Mouse (Mus musculus) gastrocnemius, postnatal 25 days (tissue): ENCODE measurements at regions not wholly inside any gene's neighbourhood (a gene's known extent, or its start where the extent isn't known, plus 50 kb on each side); places are given as distances from the start of the nearest gene placed in this dataset.

ENCODE experiments used
- DNase-seq: peaks from one replicate; pipeline ENCODE4 v3.0.0; 2022

DNA sequence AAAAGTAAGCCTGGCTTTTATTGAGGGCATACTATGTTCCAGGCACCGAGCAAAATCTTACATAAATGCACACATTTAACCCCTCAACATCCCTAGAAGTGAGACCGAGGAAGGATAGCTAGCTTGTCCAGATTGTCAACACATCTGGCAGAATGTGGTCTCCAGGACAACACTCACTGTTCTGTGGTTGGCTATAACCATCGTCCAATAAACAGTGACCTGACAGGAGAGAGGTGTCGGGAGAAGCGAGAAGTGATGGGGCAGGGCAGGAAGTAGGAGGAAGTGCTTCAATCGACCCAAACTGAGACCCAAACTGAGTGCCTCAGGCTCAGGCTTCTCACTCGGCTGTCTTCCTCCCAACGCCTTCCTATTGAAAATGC, 70.8 kb upstream of the Picalm start:
- DNase-seq = no peak

DNA sequence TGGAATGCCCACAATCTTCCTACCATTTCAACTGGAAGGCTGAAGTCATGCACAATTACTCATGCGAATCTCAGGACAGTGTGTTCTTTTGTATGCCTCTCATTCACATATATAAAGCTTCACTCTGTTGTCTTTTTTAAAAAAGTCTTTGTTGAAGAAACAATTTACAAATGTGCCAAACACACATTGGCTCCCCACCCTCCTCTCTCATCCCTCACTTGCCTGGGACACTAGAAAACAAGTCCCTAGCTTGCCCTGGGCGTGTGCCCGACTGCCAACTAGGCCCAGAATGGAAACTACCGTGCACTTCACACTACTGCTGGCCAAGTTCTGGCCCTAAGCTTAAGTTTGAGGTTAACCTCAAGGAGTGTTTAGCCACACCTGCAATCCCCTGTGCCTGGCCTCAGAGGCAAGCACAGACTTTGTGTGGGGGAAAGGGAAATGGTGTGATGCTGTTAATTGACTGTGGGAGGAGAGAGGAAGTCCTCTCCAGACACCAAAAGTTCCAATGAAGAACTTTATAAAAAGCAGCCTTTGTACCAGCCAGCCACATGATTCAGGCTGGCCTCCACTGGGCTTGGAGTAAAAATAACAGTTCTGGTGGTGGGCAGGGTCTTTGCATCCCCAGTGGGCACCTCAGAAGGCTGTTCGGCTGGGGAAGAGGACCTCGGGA, 70.2 kb upstream of the Picalm start:
- DNase-seq = no peak

DNA sequence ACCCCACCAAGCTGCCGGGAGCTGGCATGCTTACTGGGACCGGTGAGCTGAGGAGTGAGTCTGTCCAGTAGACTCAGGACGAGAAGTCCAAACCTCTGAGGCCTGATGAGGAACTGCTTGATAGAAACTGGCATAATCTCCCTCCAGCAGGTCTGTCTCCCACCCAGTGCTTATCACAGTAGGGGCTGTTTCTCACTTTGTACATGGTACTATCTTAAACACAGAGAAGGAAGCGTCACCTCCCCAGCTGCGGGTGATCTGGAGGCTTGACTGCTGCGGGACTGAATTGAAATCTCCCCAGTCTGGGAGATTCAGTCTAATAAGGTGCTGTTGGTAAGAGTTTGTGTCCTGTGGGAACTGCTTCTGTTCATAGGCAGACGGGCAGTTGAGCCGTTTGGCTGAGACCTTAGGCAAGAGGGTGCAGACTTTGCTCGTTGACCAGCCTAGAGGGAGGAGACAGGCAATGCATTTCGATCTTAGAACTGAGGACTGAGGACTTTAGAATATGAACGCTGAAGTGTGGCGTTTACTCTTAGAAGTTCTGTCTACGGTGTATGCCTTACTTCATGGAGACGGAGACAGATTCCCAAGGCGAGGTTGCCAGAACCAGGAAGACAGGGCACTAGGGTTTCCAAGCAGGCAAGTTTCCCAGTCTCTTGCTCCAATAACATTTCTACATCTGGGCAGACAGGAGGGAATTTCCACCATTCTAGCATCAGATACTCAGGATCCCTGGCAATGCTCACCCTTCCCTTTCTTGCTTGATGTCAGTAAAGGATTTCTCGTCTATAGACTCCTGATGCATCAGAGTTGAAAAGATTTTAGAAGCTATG, 69.5 kb upstream of the Picalm start:
- DNase-seq = no peak

DNA sequence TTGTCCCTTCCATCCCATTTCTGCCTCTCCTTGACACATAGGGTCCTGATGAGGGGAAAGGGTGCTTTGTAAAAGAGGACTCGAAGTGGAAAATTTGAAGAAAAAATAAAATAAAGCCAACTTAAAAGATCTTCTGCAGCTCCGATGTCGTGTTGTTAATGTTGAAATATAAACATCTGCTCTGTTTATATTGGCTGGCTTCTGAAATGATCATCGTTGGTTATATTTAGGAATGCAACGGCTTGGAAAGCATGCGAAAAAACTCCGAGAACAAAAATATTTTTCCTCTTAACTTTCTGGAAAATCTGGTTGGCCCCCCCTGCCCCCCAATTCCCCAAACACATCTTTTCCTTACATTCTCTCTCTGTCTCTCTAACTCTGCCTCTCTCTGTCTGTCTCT, 68.3 kb upstream of the Picalm start:
- DNase-seq = no peak

DNA sequence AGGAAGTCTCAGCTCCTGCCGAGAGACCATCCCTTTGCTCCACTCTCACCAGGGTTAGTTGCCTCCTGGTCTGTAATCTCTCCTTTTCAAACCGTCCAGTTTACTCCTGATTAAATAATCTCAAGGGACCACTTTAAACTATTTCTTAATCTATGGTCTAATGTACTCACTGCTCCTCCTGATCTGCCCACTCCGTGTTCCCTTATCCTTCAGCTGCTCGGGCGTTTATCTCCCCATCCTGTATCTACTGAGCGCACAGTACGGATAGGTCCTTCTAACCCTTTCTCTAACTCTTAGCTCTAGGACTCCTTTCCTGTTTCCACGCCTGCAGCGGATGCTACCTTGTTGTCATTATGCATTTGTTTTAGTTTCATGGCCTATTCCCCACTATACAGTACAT, 67.1 kb upstream of the Picalm start:
- DNase-seq = no peak

DNA sequence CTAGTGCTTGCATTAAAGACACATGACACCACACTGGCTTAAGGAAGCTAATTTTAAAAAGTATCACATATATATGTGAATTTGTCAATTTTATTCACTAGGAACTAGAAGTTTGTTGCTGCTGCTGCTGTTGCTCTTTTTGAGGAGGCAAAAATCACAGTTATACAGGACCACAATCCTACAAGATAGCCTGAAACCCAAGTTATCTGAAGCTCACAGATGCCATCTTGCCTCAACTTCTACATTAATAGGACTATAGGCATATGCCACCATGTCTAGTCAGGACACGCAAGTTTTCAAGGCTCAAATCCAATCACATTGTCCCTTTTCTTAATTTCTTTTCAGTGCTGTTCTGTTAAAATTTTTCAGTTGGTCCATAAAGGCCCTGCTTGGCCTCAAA, 65.8 kb upstream of the Picalm start:
- no peak for DNase-seq

DNA sequence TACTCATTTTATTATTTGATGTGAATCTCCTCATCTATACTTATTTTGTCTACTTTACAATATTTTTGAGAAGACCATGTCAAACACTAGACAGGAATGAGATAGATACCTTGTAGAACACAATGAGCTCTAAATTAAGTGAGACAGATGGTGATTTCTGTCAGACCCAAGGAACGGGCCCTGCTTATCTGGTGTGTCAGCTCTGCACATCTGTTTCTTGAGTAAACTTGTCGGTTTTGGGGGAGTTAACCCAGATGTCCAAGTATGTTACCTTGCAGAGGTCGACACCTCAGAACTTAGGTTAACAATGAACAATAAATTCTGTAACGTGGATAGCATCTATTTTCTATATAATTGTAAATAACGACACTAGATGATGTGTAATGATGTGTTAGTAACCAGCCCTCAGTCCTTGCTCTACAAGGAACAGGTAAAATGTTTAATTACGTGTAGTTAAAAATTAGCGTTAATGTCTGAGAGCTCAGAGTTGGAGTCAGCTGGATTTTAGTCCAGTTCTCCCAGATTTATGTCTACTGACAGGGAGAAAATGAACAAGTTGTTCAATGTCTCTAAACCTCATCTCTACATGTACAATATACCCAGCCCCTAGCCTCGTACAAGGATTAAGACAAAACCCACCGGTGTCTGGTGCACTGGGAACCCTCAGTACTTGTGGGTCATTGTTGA, 64.6 kb upstream of the Picalm start:
- no peak for DNase-seq

DNA sequence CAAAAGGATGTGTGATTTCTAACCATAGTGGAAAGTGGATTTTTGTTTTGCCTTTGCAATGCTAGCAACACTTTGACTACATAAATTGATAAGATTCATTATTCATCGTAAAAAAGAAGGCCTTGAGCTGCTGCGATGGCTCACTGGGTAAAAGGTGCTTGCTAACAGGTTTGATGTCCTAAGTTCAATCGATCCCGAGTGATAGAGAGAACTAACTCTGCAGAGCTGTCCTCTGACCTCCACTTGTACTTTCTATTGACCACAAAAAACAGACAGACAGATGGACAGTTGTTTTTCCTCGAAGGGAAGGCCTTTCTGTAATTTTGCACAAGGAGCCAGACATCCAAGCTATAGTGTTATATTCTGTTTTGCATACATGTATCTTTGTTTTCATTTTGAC, 63.7 kb upstream of the Picalm start:
- DNase-seq = no peak

DNA sequence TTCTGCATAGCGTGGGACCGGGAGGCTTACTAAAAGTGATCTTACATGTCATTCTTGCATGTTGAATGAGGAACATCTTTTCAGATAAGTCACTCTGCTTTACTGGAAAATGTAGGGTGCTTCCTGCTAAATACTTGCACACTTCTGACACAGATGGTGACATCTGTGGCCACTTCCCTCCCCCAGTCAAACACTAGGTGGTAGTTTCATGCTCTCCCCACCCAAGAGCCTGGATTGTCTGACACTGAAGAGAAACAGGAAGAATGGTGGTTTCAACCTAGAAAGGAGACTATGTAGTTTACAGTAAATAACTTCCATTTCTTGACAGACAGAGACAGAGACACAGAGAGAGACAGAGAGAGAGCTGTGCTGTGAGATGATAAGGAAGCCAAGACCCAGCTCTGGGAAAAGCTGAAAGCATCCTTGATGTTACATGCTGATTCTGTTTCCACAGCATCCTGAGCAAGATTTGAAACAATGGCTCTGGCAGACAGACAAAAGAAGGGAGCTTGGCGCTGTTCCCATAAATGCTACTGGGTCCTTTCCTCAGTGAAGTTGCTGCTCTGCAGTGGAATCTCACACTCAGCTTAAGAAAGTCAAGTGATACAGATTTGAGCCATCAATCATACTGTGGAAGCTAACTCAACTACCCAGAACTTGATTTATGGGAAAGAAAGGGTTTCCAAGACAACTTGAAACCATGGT, 61.9 kb upstream of the Picalm start:
- no peak for DNase-seq

DNA sequence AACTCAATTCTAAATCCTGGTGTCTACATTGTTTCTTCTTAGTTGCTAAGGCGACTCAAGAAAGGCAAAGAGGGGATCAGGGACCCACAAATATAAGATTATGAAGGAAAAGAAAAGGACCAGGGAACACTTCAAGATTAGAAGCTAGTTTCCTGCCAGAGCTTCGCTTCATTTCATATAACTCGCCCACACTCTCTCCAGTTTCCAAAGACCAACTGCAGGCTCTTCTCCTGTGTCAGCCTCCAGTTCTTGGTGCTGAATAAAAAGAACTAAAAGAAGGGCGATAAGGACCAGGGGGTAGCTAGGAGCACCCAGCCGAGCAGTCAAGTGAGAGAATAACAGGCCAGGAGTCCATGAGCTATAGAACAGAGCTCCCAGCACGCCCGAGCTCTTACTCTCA, 59.7 kb upstream of the Picalm start:
- DNase-seq = no peak

DNA sequence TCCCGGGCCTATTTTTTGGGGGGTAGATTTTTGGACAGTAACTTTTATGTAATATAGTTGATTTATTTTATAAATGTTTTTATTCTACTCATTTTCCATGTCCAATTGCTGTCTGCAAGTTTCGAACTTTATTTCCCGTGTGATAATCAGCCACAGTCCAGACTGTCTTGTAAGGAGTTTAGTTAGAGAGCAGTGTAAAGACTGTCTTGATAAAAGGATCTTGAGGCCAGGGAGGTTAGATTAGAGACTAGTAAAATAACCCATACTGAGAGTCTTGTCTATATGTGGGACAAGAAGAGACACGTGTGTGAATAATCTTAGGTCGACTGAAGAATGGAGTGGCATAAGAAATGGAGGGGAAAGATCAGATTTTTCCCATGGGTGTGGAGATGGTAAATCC, 56.1 kb upstream of the Picalm start:
- no peak for DNase-seq

DNA sequence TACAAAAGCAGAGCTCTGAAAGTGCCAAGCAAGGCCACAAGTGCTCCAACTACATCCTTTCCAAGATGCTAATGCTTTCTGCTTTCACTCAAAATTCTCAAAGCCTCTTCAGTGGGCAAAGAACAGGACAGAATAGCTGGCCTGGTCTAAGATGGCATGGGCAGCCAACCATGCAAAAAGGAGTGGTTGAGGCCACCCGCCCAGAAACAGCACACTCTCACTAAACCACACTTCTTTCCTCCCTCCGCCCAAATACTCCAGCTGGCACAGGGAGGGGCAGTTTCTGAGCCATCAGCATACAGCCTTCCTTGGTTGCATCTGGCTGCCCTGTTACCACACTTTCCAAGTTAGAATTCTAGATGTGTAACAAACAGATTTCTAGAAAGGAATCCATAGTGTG, 55.4 kb upstream of the Picalm start:
- peak; percentile 23 for DNase-seq

DNA sequence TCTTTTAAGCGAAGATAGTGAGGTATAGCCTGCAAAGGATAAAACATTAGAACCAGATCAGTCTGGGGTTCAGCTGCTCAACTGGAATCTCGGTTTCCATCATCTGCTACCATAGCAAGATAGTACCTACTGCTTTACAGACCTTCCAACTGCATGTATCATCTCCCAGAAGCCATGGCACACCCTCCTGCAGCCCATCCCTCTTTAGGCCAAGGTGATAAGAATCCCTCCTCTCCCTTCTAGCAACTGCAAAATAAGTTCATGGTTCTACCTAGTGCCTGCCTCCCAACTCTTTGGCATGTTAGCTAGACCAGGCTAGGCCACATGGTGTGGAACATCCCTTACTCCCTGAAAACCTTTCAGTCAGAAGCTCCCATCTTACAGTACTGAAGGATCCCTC, 52.4 kb upstream of the Picalm start:
- DNase-seq = no peak

DNA sequence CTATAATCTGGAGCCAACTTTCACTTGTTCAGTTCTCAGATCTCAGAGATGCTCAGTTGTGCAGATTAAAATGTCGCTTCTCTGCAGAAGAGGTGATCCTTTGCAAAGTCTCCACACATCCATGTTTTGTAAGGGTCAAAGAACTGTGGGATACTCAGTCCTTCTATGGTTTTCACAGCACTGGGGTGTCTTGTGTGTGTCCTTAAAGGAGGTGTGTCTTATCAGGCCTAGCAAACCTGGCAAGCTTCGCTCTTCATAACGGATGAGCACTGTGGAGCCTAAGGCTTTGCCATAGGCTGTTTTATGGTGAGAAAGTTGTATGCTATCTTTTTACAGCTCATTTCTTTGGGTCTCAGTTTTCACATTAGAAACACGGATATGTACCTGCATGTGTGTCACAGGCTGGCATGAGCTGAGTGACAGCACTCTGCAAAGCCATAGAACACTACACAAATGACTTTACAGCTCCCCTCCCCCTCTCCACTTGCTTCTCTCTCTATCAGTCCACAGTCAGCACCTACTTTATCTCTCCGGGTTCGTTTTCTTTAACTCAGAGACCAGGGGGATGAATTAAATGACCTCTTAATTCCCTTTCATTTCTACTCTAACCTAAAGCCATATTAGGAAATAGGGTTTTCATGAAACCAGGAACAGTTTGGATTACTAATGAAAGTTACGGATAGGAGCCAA, 49.8 kb upstream of the Picalm start:
- DNase-seq = no peak
